Mouse (Mus musculus): ENCODE results near the gene Nipal3.

Gene Nipal3

DNA sequence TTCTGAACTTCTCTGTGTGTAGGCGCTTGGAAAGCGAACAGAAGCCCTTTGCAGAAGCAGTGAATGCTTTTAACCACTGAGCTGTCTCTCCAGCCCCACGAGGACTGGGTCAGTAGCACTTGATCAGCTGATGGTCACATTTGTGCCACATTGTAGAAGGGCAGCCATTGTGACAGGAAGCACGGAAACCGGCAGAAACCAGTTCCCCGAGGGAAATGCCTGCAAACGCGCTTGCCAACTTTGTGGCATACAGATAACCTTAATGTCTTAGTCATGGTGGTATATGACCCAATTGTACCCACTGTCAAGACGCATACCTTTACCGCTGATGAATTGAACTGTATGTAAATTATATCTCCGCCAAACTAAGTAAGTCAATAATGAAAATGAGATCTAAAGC is 11.0 kb upstream of the Nipal3 start:
- no peak for DNase-seq

DNA sequence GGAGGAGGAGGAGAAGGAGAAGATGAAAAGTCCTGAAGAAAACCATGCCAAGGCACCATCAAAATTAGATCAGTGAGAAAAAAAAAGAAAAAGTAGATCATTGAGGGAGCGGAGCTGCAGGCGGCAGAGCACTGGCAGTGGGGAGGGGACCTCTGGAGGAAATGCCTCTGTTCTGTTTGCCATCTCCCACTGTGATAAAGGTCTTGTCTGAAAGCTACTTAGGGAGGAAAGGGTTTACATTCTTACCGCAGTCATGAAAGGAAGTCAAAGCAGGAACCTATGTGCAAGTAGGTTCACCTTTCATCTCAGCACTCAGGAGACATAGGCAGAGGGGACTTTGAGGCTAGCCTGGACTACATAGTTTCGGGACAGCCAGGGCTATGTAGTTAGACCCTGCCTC is 6.7 kb upstream of the Nipal3 start:
- DNase-seq = no peak

DNA sequence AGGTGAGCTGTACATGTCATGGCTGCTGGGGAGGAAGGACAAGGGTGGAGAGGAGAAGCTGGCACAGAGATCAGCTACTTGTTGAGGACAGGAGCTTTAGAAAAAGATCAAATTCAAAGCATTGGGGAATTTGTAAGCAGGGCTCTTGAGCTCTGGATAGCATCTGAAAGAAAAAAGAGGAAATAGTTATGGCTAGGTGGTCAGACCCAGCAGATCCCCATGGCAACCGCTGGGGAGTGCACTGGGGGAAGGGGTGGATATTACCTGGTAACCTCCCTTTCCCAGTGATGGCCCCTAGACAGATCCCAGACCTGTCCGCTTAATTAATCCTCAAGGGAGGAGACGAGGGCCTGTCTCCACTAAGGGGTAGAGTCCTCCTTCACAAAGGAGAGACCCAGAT is 5.0 kb upstream of the Nipal3 start:
- no peak for DNase-seq

DNA sequence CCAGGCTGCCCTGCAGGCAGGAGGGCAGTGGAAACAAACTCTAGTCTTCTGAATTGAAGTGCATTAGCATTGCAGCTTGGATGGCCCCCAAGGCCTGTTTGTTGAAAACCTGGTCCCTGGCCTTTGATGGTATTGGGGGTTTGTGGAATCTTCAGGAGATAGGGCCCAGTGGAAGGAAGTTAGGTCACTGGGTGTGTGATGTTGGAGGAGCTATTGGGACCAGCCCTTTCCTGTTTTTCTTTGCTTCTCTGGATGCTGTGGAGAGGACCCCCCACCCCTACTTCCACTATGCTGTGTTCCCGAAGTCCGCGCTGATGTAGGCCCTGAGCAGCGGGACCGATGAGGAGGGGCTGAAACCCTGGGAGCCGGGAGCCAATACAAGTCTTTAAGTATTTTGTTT is 3.3 kb upstream of the Nipal3 start:
- DNase-seq = no peak

DNA sequence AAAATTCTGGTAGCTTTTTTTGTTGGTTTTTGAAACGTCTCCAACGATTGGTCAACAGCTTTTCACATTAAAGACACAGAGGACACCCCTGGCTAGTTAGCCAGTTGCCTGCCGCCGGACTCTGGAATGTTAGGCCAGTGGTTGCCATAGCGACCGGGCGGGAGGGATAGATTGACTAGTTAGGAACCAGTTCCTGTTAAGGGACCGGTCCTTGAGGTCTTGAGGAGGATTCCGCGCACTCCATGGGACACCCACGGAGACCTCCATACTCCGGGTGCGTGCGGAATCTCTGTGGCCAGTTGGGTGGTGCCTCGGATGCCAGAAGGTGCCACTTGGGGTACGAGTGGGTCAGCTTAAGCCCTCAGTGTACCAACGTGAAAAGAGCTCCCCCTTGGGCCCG is 972 bp upstream of the Nipal3 start:
- peak; percentile 27 to 28 for DNase-seq

DNA sequence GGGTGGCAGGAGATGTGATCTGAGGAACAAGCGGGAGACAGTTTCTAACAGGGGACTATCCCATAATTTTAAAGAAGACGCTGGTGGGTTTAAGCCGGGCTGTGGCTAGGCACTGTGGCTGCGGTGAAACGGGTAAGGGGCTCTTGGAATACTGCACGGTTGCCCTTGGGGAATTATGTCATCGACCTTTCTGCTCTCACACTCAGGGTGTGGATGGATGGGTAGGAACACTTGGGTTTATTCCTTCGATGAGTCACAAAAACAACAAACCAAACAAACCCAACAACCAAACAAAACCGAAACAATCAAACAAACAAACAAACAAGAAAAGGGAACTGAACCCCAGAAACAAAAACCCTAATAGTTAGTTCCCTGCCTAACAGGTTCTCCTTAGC is 556 bp upstream of the Nipal3 start:
- DNase-seq = peak in 1 of 2 experiments; percentile 26

DNA sequence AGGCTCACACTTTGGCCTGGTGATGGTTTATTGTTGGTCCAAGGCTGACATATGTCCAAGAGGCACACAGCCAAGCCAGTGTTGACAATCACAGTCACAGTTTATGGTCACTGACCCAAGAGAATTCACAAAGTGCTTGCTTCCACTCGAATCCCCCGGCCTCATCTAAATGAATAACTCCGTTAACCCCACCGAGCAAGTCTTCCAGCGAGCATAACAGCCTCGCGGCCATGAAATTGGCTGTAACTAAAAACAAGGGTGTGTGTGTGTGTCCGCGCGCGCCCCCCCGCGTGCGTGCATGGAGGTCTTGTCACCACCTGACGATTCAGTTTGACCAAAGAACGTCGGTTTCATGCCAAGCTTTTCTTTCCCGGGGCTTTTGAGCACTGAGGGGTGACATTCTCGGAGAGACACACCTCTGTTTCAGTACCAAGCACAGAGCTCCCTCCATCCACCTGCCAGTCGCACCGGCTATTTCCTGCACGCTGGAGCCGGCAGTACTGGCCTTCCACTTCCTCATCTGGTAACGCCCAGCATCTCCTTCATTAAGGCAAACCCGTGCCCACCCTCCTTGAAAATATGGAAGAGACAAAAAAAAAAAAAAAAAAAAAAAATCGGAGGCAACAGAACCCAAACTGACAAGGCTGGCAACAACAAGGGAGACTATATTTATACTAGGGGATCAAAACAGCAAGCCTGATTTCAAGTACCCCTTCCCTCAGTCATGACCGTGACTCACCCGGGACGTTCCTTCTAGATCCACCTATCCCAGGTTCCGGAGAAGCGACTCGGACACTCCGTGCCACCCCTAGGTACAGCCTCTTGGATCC is 932 bp downstream of the Nipal3 start:
- peak; percentile 72 to 76 for DNase-seq

DNA sequence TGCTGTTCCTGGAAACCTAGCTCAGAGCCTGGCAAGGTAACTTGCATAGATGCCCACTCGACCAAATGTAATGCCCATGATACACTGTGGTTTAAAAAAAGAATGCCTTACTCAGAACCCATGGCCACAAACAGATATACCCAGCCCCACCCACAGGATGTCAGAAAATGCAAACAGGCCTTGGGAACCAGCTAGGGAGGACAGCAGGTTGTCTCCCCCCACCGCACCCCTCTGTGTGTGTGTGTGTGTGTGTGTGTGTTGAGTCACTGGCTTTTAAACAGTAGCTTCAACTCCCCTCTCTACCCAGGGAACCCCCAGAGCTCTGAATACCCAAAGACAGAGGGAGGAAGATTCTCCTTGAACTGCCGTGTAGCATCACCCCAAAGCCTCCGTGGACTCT is 1.6 kb downstream of the Nipal3 start:
- no peak for DNase-seq

DNA sequence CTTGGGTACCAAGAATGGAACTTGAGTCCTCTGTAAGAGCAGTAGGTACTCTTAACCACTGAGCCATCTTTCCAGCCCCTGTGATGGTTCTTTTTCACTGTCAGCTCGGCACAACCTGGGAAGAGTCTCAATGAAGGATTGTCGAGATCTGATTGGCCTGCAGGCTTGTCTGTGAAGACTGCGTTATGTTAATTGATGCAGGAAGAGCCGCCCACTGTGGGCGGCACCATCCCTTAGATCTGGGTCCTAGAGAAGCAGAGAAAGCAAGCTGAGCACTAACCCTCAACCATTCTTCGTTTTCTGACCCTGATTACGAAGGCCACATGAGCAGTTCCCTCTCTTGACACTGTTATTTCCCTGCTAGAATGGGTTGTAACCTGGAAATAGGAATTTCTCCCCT is 5.6 kb downstream of the Nipal3 start:
- DNase-seq = no peak

DNA sequence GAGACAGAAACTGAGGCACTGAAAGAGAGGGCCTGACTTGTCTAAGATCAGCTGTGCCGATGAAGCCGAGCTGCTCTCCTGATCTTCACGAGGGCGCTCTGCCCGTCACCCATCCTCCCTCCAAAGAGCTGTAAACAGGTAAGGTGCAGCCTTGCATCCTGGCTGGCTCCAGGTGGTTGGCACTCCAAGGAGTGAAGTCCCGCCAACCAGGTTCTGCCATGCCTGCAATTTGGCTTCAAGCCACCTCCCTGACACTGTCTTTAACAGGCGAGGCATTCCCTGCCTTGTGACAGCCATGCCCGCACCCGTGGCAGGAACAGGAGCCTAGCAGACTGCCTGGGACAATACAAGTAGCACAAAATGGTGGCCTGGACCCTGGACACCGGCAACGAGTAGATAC is 8.5 kb downstream of the Nipal3 start:
- peak; percentile 81 to 87 for DNase-seq

DNA sequence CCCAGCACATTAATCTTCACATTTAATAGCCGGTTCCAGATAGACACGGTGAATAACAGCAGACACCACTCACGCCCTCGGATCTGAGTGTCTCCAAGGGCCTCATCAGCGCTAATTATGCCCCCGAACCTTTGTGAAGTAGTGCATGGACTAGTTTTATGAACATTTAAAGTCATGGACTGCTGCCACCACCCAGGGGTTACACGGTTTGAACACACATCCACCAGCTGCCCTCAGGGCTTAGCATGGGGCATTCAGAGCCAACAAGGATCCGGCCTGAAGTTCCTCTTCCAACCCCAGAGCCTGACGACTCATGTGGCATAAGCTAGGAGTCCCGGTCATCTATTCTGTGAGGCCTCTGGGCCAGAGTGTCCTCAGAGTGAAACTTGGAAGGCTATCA is 9.8 kb downstream of the Nipal3 start:
- no peak for DNase-seq

DNA sequence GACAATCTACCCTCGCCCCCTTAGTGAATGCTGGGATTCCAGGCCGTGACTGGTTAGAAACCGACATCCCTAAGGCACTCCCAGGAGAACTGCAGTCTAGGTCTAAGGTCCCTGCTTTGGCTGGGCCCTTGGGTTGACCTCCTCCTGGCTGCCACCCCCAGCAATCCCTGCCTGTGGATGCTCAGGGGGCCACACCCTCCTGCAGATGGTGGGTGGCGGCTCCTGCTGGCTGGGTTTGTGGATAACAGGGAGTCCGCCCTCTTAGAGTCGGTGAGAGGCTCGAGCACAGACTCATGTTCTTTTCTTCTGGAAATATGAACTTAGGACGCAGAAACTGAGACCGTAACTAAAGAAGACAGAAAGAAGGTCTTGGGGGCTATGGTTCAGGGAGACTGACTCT is 14.5 kb downstream of the Nipal3 start:
- no peak for DNase-seq

DNA sequence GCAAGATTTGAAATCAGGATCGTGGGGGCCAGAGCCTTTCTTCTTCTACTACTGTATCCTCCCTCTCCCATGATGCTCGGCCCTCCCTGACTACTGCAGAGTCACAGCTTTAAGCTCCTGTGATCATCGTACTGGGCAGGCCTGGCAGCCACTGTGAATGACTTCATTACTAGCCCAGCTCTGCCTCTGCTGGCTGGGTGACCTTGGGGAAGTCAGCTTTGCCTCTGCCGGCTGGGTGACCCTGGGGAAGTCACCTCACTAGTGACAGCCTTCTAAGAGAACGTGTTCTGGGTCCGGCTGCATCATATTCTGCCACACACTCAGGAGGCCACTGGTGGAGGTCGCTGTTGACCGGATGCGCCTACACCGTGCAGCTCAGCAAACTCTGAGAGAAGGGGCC is 17.0 kb downstream of the Nipal3 start:
- no peak for DNase-seq

DNA sequence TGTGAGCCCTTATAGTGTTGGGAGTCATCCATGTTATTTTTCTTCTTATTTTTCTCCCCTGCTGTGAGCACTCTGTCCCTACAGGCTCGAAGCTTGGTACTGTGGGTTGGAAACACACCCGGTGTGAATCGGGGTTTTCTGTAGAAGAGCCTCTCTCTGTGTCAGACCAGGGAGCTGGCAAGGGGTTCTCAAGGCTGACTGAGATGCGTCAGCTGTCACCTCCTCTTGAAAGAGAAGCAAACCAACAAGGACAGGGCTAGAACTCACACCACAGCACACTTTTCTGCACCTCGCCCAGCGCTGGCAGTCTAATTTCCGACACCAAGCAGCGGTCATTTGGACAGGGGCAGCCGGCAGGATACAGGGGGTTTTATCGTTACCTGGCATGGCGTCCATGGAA is 31.4 kb downstream of the Nipal3 start:
- no peak for DNase-seq

DNA sequence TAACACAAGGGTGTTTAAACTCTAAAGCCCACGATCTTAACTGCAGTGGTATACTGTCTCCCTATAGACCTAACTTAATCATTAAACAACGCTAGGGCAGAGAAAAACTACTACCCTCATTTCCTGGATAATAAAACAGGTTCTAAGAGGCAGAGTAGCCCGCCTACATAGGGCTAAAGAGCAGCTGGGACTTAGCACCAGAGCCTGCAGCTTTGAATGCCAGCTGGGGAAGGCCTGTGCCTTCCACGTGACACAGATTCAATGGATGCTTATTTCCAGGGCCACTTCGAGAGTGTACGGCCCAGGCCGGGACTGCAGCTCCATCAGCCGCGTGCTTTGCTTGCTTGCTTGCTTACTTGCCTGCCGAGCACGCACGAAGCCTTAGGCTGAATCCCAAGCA is 41.3 kb downstream of the Nipal3 start:
- DNase-seq = no peak

DNA sequence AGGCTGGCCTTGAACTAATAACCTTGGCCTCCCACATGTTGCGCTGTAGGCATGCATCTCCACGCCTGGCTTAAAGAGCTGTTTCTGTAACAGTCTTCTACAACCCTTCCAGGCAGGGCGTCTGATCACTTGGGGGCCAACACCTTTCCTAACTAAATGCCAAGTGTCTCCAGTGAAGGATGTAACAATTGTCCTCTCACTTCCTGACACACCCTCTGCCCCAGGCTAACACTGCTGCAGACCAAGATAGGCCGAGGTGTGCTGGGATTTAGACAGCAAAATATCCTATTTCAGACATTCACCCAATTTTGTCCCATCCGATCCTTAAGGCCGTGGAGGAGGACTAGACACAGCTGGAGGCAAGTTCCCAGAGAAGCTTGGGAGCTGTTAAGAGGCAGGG is 41.7 kb downstream of the Nipal3 start:
- no peak for DNase-seq

DNA sequence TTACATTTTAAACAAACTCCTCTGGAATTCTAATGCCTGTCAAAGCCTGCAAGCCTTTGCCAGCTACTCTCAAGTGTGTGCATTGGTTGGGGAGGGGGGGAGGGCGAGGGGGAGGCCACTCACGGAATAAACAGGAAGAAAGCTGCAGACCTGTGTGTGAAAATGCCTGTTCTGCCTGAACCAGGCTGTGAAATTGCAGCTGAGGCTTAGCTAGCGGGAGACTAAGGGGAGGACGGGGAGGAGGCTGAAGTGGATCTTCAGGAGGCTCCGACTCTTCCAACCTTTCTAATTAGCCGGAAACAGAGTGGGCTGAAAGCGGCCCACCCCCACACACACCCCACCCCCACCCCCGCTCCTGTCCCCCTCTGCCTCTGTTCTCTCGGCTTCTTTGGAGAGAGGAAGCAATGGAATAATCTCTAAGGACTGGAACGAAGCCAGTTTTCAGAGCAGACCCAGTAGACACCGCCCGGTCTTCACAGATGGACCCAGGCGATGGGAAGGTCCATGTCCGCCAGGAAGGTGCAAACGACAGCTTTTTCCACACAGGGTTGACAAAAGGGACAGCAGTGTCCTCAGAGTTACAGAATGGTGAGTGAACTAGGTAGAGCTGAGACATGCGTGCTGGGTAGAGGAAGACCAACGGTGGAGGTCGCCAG is 43.4 kb downstream of the Nipal3 start:
- no peak for DNase-seq

DNA sequence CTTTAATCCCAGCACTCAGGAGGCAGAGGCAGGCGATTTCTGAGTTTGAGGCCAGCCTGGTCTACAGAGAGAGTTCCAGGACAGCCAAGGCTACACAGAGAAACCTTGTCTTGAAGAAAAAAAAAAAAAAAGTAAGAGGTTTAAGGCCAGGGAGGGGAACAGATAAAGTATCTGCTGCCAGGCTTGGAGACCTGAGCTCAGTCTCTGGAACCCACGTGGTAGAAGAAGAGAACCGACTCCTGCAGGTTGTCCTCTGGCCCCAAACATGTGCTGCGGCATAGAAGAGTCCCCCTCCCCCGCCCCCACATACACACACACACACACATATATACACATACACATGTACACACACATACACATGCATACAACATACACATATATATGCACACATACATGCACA is 52.4 kb downstream of the Nipal3 start:
- no peak for DNase-seq

DNA sequence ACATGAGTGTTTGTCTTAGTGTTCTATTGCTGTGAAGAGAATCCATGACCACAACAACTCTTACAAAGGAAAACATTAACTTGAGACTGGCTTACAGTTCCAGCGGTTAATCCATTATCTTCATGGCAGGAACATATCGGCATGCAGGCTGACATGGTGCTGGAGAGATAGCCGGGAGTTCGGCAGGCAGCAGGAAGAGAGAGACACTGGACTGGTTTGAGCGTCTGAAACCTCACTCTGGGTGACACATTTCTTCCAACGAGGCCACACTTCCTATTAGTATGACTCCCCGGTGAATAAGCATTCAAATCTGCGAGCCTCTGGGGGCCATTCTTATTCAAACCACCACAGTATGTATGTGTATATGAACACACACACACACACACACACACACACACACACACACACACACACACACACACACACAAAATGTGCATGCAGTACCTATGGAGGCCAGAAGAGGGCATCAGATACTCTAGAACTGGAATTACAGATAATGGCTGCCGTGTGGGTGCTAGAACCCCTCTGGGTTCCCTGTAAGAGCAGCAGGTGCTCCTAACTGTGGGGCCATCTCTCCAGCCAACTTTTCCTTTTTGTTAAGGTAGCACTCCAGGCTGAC is 54.8 kb downstream of the Nipal3 start:
- DNase-seq = no peak

DNA sequence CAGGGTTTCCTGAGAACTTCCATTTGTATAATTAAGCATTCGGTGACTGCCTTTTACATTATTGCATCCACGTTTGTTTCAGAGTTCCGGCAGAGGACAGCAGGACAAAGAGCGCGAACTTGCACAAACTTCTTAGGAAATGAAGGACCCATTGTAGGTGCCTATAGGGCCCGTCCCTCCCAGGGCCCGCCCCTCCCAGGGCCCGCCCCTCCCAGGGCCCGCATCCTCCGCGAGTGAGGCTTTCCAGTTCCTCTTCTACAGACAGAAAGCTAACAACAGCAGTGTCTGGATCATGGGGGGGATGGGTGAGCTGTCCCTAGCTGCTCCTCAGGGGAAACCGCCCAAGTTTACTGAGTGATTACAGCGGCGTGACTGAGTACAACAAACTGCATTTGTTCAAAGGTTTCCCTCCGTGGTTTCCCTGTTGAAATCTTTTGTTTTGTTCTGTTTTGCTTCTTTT is 55.6 kb downstream of the Nipal3 start:
- no peak for DNase-seq

DNA sequence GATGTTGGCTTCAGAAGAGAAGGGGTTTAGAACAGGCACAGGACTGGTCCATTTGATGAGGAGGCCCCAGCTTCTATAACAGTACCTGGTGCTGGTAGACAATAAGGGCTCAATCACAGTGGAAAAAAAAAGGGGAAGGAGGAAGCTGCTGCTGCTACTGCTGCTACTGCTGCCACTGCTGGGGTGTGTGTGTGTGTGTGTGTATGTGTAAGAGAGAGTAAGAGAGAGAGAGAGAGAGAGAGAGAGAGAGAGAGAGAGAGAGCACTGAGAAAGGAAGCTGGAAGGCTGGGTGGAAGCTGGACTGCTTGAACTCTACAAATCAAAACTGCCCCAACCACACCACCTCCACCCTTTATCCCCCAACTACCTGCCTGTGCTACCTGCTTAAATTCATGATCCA is 56.9 kb downstream of the Nipal3 start:
- DNase-seq = no peak

DNA sequence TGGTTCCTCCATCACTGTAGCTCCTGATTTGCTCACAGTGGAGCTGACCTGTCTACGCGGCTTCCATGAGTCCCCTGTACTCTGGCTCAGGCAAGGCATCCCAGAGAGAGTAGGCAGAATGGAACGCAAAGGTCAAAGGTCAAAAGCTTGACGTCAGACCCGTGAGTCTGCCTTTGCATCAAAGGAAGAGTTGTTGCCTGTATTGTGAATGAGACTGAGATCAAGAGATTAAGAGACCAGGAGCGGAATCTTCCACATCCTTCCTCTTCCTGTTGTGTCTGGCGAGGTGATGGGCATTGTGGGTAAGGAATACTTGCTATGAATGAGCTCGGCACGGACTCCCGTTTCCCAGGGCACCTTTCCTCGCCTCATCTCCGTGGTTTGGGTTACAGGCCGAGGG is 58.5 kb downstream of the Nipal3 start:
- no peak for DNase-seq

DNA sequence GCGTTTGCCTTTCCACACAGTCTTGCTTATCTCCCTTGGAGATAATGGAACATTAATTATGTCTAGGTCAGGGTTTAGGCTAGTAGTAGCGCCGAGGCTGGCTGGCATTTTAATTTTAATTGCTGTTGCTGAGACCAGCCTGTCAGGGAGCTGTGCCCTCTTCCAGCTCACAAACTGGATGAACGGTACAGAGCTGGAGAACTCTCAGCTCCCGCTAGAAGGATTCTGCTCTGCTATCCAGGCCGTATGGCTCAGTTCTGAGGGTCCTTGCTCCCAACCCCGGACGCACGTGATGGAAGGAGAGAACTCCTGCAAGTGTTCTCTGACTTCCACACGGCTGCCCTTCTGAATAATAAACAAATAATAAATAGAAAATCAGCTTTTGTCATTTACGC is 60.4 kb downstream of the Nipal3 start:
- DNase-seq = no peak

Measured in cerebellum, adult 18-20 months (tissue).